Comparison of ENCODE assay signal across 14 mouse cellular contexts in genomic region chr2:170275687-170276086, GRCm38 (mm10).
"Had no signal": no experiment of that assay in that cellular context is flagged by ENCODE, and none has a peak within 500 bp of the region (broad histone marks: within the 10 kb centered on the region; RNA-seq: fewer than 3 reads in every experiment).

No protein-coding gene starts in this region.

- H3K4me3 ChIP-seq: liver, embryonic 13.5 days; neural tube, embryonic 12.5 days; neural tube, embryonic 15.5 days had no signal

- H3K4me1 ChIP-seq: neural tube, embryonic 15.5 days had no signal

- H3K9ac ChIP-seq: liver, embryonic 13.5 days; lung, embryonic 14.5 days; neural tube, embryonic 12.5 days; neural tube, embryonic 15.5 days had no signal

- H3K4me2 ChIP-seq: liver, embryonic 13.5 days; lung, embryonic 14.5 days; midbrain, embryonic 11.5 days; neural tube, embryonic 12.5 days; neural tube, embryonic 15.5 days had no signal

- H3K9me3 ChIP-seq: neural tube, embryonic 15.5 days had no signal

- H3K27me3 ChIP-seq: liver, embryonic 13.5 days; neural tube, embryonic 15.5 days had no signal

- ATAC-seq: lung, postnatal 0 days had no signal

- H3K36me3 ChIP-seq: liver, embryonic 13.5 days; neural tube, embryonic 12.5 days; neural tube, embryonic 15.5 days had no signal

- DNase-seq: kidney, adult 18-20 months; kidney, adult 9 months; kidney, postnatal 10 days; kidney, postnatal 4 days; liver, embryonic 13.5 days; lung, embryonic 14.5 days; lung, postnatal 36 days; midbrain, embryonic 14.5 days; thymus, adult 18-20 months; thymus, postnatal 36 days had no signal

- H3K27ac ChIP-seq: liver, embryonic 13.5 days; neural tube, embryonic 12.5 days; neural tube, embryonic 15.5 days had no signal
